In the genomic region with DNA sequence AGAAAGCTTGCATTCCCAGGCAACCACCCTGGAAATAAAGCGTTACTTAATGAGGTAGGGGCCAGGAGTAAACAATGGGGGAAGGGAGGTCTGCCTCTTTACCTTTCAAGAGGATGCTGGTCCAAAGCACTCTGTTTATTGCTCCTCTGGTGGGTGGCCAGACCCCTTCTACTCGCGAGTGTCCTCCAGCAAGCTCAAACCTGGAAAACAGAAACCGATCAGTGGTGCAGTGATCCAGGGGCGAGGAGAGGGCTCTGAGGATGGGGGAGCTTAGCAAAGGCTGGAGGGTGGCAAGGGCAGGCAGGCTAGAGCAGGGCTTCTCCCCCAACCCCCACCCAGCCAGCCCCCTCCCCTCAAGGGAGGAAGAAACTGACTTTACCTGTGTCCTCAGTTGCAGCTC, we compare ENCODE assay signal across 8 mouse cellular contexts. TPM values are rescaled to one million over a fixed set of nuclear protein-coding genes. Genes with fewer than 3 reads are reported as not detected.
DNase-seq lines count a peak whose midpoint lies in the region; ATAC-seq and TF ChIP-seq lines count a peak whose summit lies in the region.

No protein-coding gene starts in this region.

- peak overlapping the region; percentile 72 for H3K4me3 ChIP-seq in layer of hippocampus, adult 2 months
- H3K4me3 ChIP-seq in bone marrow macrophage, adult 2 months (ENCODE audit: insufficient read depth, low read length), result peak overlapping the region; percentile 96
- peak overlapping the region; percentile 90 for H3K4me3 ChIP-seq in heart, embryonic 15.5 days
- H3K4me3 ChIP-seq in liver, embryonic 16.5 days (ENCODE audit: low read depth, low read length), result peak overlapping the region; percentile 75

- no peaks in the 10 kb centered on the region for H3K9me3 ChIP-seq in heart, embryonic 15.5 days (replicated peaks)
- H3K9me3 ChIP-seq in liver, embryonic 16.5 days (replicated peaks; ENCODE audit: control insufficient read depth, low read length), result no peaks in the 10 kb centered on the region

- H3K27ac ChIP-seq in layer of hippocampus, adult 2 months, result peak overlapping the region; percentile 91
- no peak overlapping the region for H3K27ac ChIP-seq in bone marrow macrophage, adult 2 months (ENCODE audit: insufficient read depth, low read depth, low read length)
- peak overlapping the region; percentile 57 for H3K27ac ChIP-seq in heart, embryonic 15.5 days
- no peak overlapping the region for H3K27ac ChIP-seq in liver, embryonic 16.5 days (ENCODE audit: low read length)

- 0 out of 2 replicates have a peak, but pooled peaks cover 2% of the 10 kb centered on the region for H3K4me1 ChIP-seq in bone marrow macrophage, adult 2 months (ENCODE audit: control insufficient read depth, insufficient read depth, low read length)
- peaks cover 13% of the 10 kb centered on the region for H3K4me1 ChIP-seq in heart, embryonic 15.5 days (replicated peaks)
- H3K4me1 ChIP-seq in liver, embryonic 16.5 days (ENCODE audit: control insufficient read depth, low read depth, low read length), result peaks cover 10% of the 10 kb centered on the region

- no peak for TF ChIP-seq POLR2A in bone marrow macrophage, adult 2 months (IDR thresholded peaks at IDR 0.05; ENCODE audit: borderline replicate concordance, low read depth, low read length)

- WGBS in heart, embryonic 15.5 days, result 1% methylated on average over 5 of the region's 5 CpGs
- WGBS in liver, embryonic 16.5 days (ENCODE audit: insufficient replicate concordance), result 3% methylated on average over 5 of the region's 5 CpGs

- H3K27me3 ChIP-seq in heart, embryonic 15.5 days, result no peaks in the 10 kb centered on the region
- H3K27me3 ChIP-seq in liver, embryonic 16.5 days (ENCODE audit: control insufficient read depth, insufficient read depth, low read depth, low read length), result no peaks in the 10 kb centered on the region

- peaks cover 3% of the 10 kb centered on the region; the same call in 1 of the 2 replicates for H3K36me3 ChIP-seq in heart, embryonic 15.5 days
- H3K36me3 ChIP-seq in liver, embryonic 16.5 days (ENCODE audit: control insufficient read depth, insufficient read depth), result no peaks in the 10 kb centered on the region; the same call in 1 of the 2 replicates

- no peak for ATAC-seq in heart, embryonic 15.5 days (replicated peaks; ENCODE audit: insufficient number of reproducible peaks, insufficient read depth, low FRiP score, low read depth)
- no peak for ATAC-seq in liver, embryonic 16.5 days (ENCODE audit: low read depth)
- ATAC-seq in inflammation-experienced regulatory T-cells, adult 6 months, result no peak

- intact Hi-C loops in left cerebral cortex, postnatal 14 days (cut with DNase I), result no loop called here

- peak overlapping the region; percentile 94 for H3K4me2 ChIP-seq in heart, embryonic 15.5 days
- H3K4me2 ChIP-seq in liver, embryonic 16.5 days (ENCODE audit: low read depth, low read length), result peak overlapping the region; percentile 95

- DNase-seq in layer of hippocampus, adult 2 months (ENCODE audit: low spot score in 2 of 2), result no peak
- no peak for DNase-seq in layer of hippocampus, adult 9-10 months (ENCODE audit: low spot score)
- DNase-seq in left cerebral cortex, postnatal 14 days (ENCODE audit: low spot score in 2 of 2), result no peak
- DNase-seq in spleen, postnatal 4 days (ENCODE audit: low spot score in 2 of 2), result no peak

- H3K9ac ChIP-seq in heart, embryonic 15.5 days, result peak overlapping the region; percentile 76
- H3K9ac ChIP-seq in liver, embryonic 16.5 days (ENCODE audit: low read depth, low read length), result peak overlapping the region; percentile 81

- no peak for TF ChIP-seq CTCF in layer of hippocampus, adult 2 months (conservative IDR thresholded peaks at IDR 0.05)
- no peak for TF ChIP-seq CTCF in bone marrow macrophage, adult 2 months (IDR thresholded peaks at IDR 0.05; ENCODE audit: low read depth, low read length)

RNA-seq across cellular contexts. Expression of a gene that starts 0.7 kb away (rescaled TPM):
- total RNA-seq in layer of hippocampus, adult 2 months (2021), result 10 to 100 TPM; 19.5 to 20.6 TPM
- 15.6 and 15.9 TPM in 2 replicates for polyA plus RNA-seq in bone marrow macrophage, adult 2 months (2012; ENCODE audit: insufficient read depth, insufficient read length, missing spikeins)
- 8.4 and 11.8 TPM in 2 replicates for polyA plus RNA-seq in heart, embryonic 15.5 days (2015; fragmentation: Nextera tagmentation; extraction: Ambion mirVana)
- polyA plus RNA-seq in liver, embryonic 16.5 days (2015; fragmentation: Nextera tagmentation; extraction: Ambion mirVana), result 3.8 and 4.1 TPM in 2 replicates
- polyA plus RNA-seq in inflammation-experienced regulatory T-cells, adult 6 months (2017; shearing (Covaris generic)), result 1 to 10 TPM; 7.6 to 9.5 (median 7.6) TPM
- total RNA-seq in left cerebral cortex, postnatal 14 days (2021), result 10 to 100 TPM; 20.0 to 20.8 TPM

RNA-seq across cellular contexts. Expression of a gene that starts 1.0 kb away (rescaled TPM):
- 1 to 10 TPM; 9.0 to 9.1 TPM for total RNA-seq in layer of hippocampus, adult 2 months (2021)
- 5.2 and 5.9 TPM in 2 replicates for polyA plus RNA-seq in bone marrow macrophage, adult 2 months (2012; ENCODE audit: insufficient read depth, insufficient read length, missing spikeins)
- 8.8 and 10.2 TPM in 2 replicates for polyA plus RNA-seq in heart, embryonic 15.5 days (2015; fragmentation: Nextera tagmentation; extraction: Ambion mirVana)
- 2.6 and 2.9 TPM in 2 replicates for polyA plus RNA-seq in liver, embryonic 16.5 days (2015; fragmentation: Nextera tagmentation; extraction: Ambion mirVana)
- 1 to 10 TPM; 5.5 to 9.2 (median 8.4) TPM for polyA plus RNA-seq in inflammation-experienced regulatory T-cells, adult 6 months (2017; shearing (Covaris generic))
- 1 to 10 TPM; 9.0 to 9.2 TPM for total RNA-seq in left cerebral cortex, postnatal 14 days (2021)

RNA-seq across cellular contexts. Expression of a gene that starts 54.6 kb away (rescaled TPM):
- under 1 TPM; 0.32 to 0.61 TPM for total RNA-seq in layer of hippocampus, adult 2 months (2021)
- polyA plus RNA-seq in bone marrow macrophage, adult 2 months (2012; ENCODE audit: insufficient read depth, insufficient read length, missing spikeins), result 0.49 TPM in 1 of 2 replicates, not detected in the other
- 0.47 and 0.85 TPM in 2 replicates for polyA plus RNA-seq in heart, embryonic 15.5 days (2015; fragmentation: Nextera tagmentation; extraction: Ambion mirVana)
- polyA plus RNA-seq in liver, embryonic 16.5 days (2015; fragmentation: Nextera tagmentation; extraction: Ambion mirVana), result 0.02 and 0.08 TPM in 2 replicates
- not detected for polyA plus RNA-seq in inflammation-experienced regulatory T-cells, adult 6 months (2017; shearing (Covaris generic))
- total RNA-seq in left cerebral cortex, postnatal 14 days (2021), result under 1 TPM; 0.42 to 0.74 TPM

Comparison
In these comparisons a context has a peak if more than half of its experiments do, and no peak if none do; other contexts are left out.
1. H3K27ac ChIP-seq: peak in layer of hippocampus, adult 2 months (single experiment) and heart, embryonic 15.5 days (single experiment); none in bone marrow macrophage, adult 2 months (single experiment) and liver, embryonic 16.5 days (single experiment).
2. Peak in every context shown above with its lines, with median percentiles within 50 percentile points of each other: H3K4me3 ChIP-seq.